Mouse (Mus musculus): Measurements from ENCODE around the gene Atf7ip.

DNA sequence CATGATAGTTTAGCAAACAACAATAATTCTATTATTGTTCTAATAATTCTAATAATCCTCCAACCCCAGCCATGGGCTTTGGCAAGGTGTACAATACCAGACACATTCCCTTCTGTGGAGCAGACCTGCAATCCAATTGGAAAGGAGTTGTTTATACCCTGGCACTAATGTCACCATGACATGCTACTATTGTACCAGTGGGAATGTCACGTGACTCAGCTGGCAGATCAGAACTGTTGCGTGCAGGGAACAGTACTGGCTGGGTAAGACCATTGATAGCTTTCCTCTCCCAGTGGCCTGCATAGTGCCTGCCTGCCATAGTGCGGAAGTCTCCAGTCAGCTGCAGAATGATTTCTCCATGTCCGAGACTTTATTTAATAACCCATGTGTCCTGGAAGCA, 88.6 kb downstream of the Atf7ip start:
- no peak for TF ChIP-seq CTCF (conservative IDR thresholded peaks at IDR 0.05; ENCODE audit: low read length)
- no peak for TF ChIP-seq POU5F1 (IDR thresholded peaks at IDR 0.05; ENCODE audit: borderline replicate concordance, low read length)
- no peak for TF ChIP-seq NANOG (IDR thresholded peaks at IDR 0.05; ENCODE audit: borderline replicate concordance, low read length)
